Comparison of ENCODE assay signal across 14 mouse cellular contexts in genomic region chr2:74660421-74661375, GRCm38 (mm10). TPM values are rescaled to one million over a fixed set of nuclear protein-coding genes. Genes with fewer than 3 reads are reported as not detected.
DNase-seq lines count a peak whose midpoint lies in the region; ATAC-seq and TF ChIP-seq lines count a peak whose summit lies in the region.
"Had no signal": no experiment of that assay in that cellular context is flagged by ENCODE, and none has a peak within 500 bp of the region (broad histone marks: within the 10 kb centered on the region; RNA-seq: fewer than 3 reads in every experiment).

No protein-coding gene starts in this region.

- DNase-seq in embryo, embryonic 9.5 days (ENCODE audit: extremely low spot score): peak; percentile 32
- DNase-seq in forelimb bud, embryonic 11.5 days (ENCODE audit: low read depth, low spot score): peak; percentile 20
- no peak for DNase-seq in frontal cortex, postnatal 14 days (ENCODE audit: low spot score in 2 of 2)
- DNase-seq in liver: no peak
- DNase-seq in layer of hippocampus, adult 9-10 months (ENCODE audit: low spot score): no peak
- DNase-seq: gastrocnemius, postnatal 25 days; heart, postnatal 4 days; layer of hippocampus, postnatal 36 days; liver, postnatal 0 days had no signal

- peaks cover 91% of the 10 kb centered on the region for H3K27me3 ChIP-seq in intestine, embryonic 15.5 days (replicated peaks)
- H3K27me3 ChIP-seq in intestine, postnatal 0 days (replicated peaks; ENCODE audit: control insufficient read depth, insufficient read depth, low read length): peaks cover 97% of the 10 kb centered on the region
- peaks cover 93% of the 10 kb centered on the region for H3K27me3 ChIP-seq in midbrain, embryonic 12.5 days

- WGBS in intestine, embryonic 15.5 days: 2% methylated on average over 30 of the region's 30 CpGs
- WGBS in intestine, postnatal 0 days: 4% methylated on average over 30 of the region's 30 CpGs
- 3% methylated on average over 30 of the region's 30 CpGs for WGBS in midbrain, embryonic 12.5 days

- no peak overlapping the region for H3K27ac ChIP-seq in intestine, embryonic 15.5 days
- H3K27ac ChIP-seq in intestine, postnatal 0 days (ENCODE audit: low read depth, low read length): no peak overlapping the region
- no peak overlapping the region for H3K27ac ChIP-seq in midbrain, embryonic 12.5 days (replicated peaks)
- H3K27ac ChIP-seq: embryonic facial prominence, embryonic 12.5 days had no signal

- peaks cover 21% of the 10 kb centered on the region for H3K4me1 ChIP-seq in intestine, embryonic 15.5 days (replicated peaks)
- no peaks in the 10 kb centered on the region for H3K4me1 ChIP-seq in intestine, postnatal 0 days (replicated peaks; ENCODE audit: control insufficient read depth, insufficient read depth, low read length)
- peaks cover 8% of the 10 kb centered on the region for H3K4me1 ChIP-seq in midbrain, embryonic 12.5 days

- H3K4me3 ChIP-seq in intestine, embryonic 15.5 days (replicated peaks): no peak overlapping the region
- no peak overlapping the region for H3K4me3 ChIP-seq in intestine, postnatal 0 days (ENCODE audit: low read depth, low read length)
- peak overlapping the region; percentile 1; the same call in 1 of the 2 replicates for H3K4me3 ChIP-seq in midbrain, embryonic 12.5 days
- H3K4me3 ChIP-seq: embryonic facial prominence, embryonic 12.5 days had no signal

- no peak overlapping the region for H3K9ac ChIP-seq in intestine, embryonic 15.5 days
- H3K9ac ChIP-seq in intestine, postnatal 0 days (ENCODE audit: low read depth, low read length): no peak overlapping the region
- H3K9ac ChIP-seq in midbrain, embryonic 12.5 days (replicated peaks): no peak overlapping the region
- H3K9ac ChIP-seq: embryonic facial prominence, embryonic 12.5 days; liver, postnatal 0 days had no signal

- H3K9me3 ChIP-seq in intestine, embryonic 15.5 days: no peaks in the 10 kb centered on the region
- H3K9me3 ChIP-seq in intestine, postnatal 0 days (ENCODE audit: control insufficient read depth): no peaks in the 10 kb centered on the region
- no peaks in the 10 kb centered on the region for H3K9me3 ChIP-seq in midbrain, embryonic 12.5 days
- H3K9me3 ChIP-seq: embryonic facial prominence, embryonic 12.5 days had no signal

- no peak for TF ChIP-seq CTCF in intestine, postnatal 0 days (IDR thresholded peaks at IDR 0.05; ENCODE audit: low read depth)

- ATAC-seq in intestine, embryonic 15.5 days: no peak
- ATAC-seq in intestine, postnatal 0 days: no peak
- no peak for ATAC-seq in midbrain, embryonic 12.5 days (ENCODE audit: low FRiP score, low read depth)
- ATAC-seq: liver, postnatal 0 days had no signal

- H3K4me2 ChIP-seq in intestine, embryonic 15.5 days (replicated peaks): peak overlapping the region; percentile 9; the same call in 1 of the 2 replicates
- no peak overlapping the region for H3K4me2 ChIP-seq in intestine, postnatal 0 days (replicated peaks; ENCODE audit: low read depth)
- no peak overlapping the region for H3K4me2 ChIP-seq in midbrain, embryonic 12.5 days (replicated peaks)

- no peaks in the 10 kb centered on the region for H3K36me3 ChIP-seq in intestine, embryonic 15.5 days
- no peaks in the 10 kb centered on the region for H3K36me3 ChIP-seq in intestine, postnatal 0 days (ENCODE audit: control insufficient read depth, insufficient read depth)
- no peaks in the 10 kb centered on the region for H3K36me3 ChIP-seq in midbrain, embryonic 12.5 days
- H3K36me3 ChIP-seq: embryonic facial prominence, embryonic 12.5 days had no signal

RNA-seq across cellular contexts. Expression of gene Evx2, which starts 1.3 kb away (rescaled TPM):
- polyA plus RNA-seq in intestine, embryonic 15.5 days (2015; fragmentation: Nextera tagmentation; extraction: Ambion mirVana): 0.04 TPM in 1 of 2 replicates, not detected in the other
- polyA plus RNA-seq in intestine, postnatal 0 days (2015; fragmentation: Nextera tagmentation; extraction: Ambion mirVana): not detected in 2 replicates
- 1.2 and 1.4 TPM in 2 replicates for polyA plus RNA-seq in midbrain, embryonic 12.5 days (2016; fragmentation: Nextera tagmentation; extraction: Ambion mirVana)
- polyA plus RNA-seq: liver, postnatal 0 days; small intestine, adult 2 months had no signal

RNA-seq across cellular contexts. Expression of gene Hoxd13, which starts 7.4 kb away (rescaled TPM):
- 0.67 and 0.77 TPM in 2 replicates for polyA plus RNA-seq in intestine, embryonic 15.5 days (2015; fragmentation: Nextera tagmentation; extraction: Ambion mirVana)
- polyA plus RNA-seq in intestine, postnatal 0 days (2015; fragmentation: Nextera tagmentation; extraction: Ambion mirVana): not detected in 2 replicates
- 0.21 TPM in 1 of 2 replicates, not detected in the other for polyA plus RNA-seq in midbrain, embryonic 12.5 days (2016; fragmentation: Nextera tagmentation; extraction: Ambion mirVana)
- polyA plus RNA-seq: embryonic facial prominence, embryonic 12.5 days; liver, postnatal 0 days; small intestine, adult 2 months had no signal

RNA-seq across cellular contexts. Expression of gene Hoxd12, which starts 14.1 kb away (rescaled TPM):
- polyA plus RNA-seq in intestine, embryonic 15.5 days (2015; fragmentation: Nextera tagmentation; extraction: Ambion mirVana): 0.45 and 1.1 TPM in 2 replicates
- polyA plus RNA-seq in intestine, postnatal 0 days (2015; fragmentation: Nextera tagmentation; extraction: Ambion mirVana): 0.12 TPM in 1 of 2 replicates, not detected in the other
- not detected in 2 replicates for polyA plus RNA-seq in midbrain, embryonic 12.5 days (2016; fragmentation: Nextera tagmentation; extraction: Ambion mirVana)
- polyA plus RNA-seq: embryonic facial prominence, embryonic 12.5 days; liver, postnatal 0 days; small intestine, adult 2 months had no signal

RNA-seq across cellular contexts. Expression of gene Hoxd11, which starts 18.7 kb away (rescaled TPM):
- polyA plus RNA-seq in intestine, embryonic 15.5 days (2015; fragmentation: Nextera tagmentation; extraction: Ambion mirVana): 1.2 and 2.3 TPM in 2 replicates
- polyA plus RNA-seq in intestine, postnatal 0 days (2015; fragmentation: Nextera tagmentation; extraction: Ambion mirVana): 0.64 TPM in 1 of 2 replicates, not detected in the other
- polyA plus RNA-seq in midbrain, embryonic 12.5 days (2016; fragmentation: Nextera tagmentation; extraction: Ambion mirVana): not detected in 2 replicates
- polyA plus RNA-seq: embryonic facial prominence, embryonic 12.5 days; liver, postnatal 0 days; small intestine, adult 2 months had no signal

RNA-seq across cellular contexts. Expression of gene Hoxd10, which starts 31.0 kb away (rescaled TPM):
- 4.8 and 7.9 TPM in 2 replicates for polyA plus RNA-seq in intestine, embryonic 15.5 days (2015; fragmentation: Nextera tagmentation; extraction: Ambion mirVana)
- 0.10 and 1.6 TPM in 2 replicates for polyA plus RNA-seq in intestine, postnatal 0 days (2015; fragmentation: Nextera tagmentation; extraction: Ambion mirVana)
- polyA plus RNA-seq in midbrain, embryonic 12.5 days (2016; fragmentation: Nextera tagmentation; extraction: Ambion mirVana): not detected in 2 replicates
- polyA plus RNA-seq: embryonic facial prominence, embryonic 12.5 days; liver, postnatal 0 days; small intestine, adult 2 months had no signal

Comparison
In these comparisons a context has a peak if more than half of its experiments do, and no peak if none do; other contexts are left out.
1. DNase-seq: peak in embryo, embryonic 9.5 days (single experiment) and forelimb bud, embryonic 11.5 days (single experiment); none in frontal cortex, postnatal 14 days (0 of 2), liver (single experiment) and layer of hippocampus, adult 9-10 months (single experiment).